Mouse (Mus musculus): ENCODE results near the gene Arhgef11. TPM values are rescaled to one million over a fixed set of nuclear protein-coding genes. Genes with fewer than 3 reads are reported as not detected.

Gene Arhgef11
- total and polyA plus RNA-seq, 3 experiments, result 2.0 to 4.9 TPM; not detected in 1

DNA sequence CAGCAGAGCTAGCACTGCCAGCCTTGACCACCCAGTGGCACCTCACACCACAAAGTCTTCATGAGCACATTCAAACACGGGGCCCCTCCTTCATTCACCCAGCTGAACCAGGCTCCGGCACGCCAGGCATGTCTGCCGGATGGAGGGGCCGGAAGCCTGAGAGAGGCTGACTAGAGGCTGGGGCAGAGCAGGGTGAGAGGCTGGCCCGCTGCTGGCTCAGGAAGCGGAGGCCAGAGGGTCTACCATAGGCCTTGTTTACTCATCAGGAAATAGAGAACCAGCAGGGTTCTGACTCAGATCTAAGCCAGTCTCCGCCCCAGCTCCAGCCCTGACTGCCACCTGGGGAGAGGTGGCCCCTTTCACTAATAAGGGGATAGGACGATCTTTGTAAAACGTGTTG, 147.7 kb downstream of the Arhgef11 start:
- TF ChIP-seq USF2 (IDR thresholded peaks at IDR 0.05; ENCODE audit: borderline replicate concordance in 1 of 2, insufficient read depth in 1 of 2, low read depth in 1 of 2, low read length in 2 of 2) (no peak), JUND (IDR thresholded peaks at IDR 0.05; ENCODE audit: low read depth, low read length) (no peak), E2F4 (IDR thresholded peaks at IDR 0.05; ENCODE audit: borderline replicate concordance, low read depth, low read length) (no peak), CHD2 (IDR thresholded peaks at IDR 0.05; ENCODE audit: low read length) (no peak), RAD21 (IDR thresholded peaks at IDR 0.05; ENCODE audit: low read depth, low read length) (no peak), UBTF (IDR thresholded peaks at IDR 0.05; ENCODE audit: borderline replicate concordance, insufficient read depth, low read depth, low read length) (no peak), ZKSCAN1 (IDR thresholded peaks at IDR 0.05; ENCODE audit: low read depth, low read length) (no peak), KAT2A (conservative IDR thresholded peaks at IDR 0.05; ENCODE audit: low read depth, low read length) (no peak), EP300 (IDR thresholded peaks at IDR 0.05; ENCODE audit: low read depth in 1 of 2, low read length in 2 of 2) (no peak), MAFK (IDR thresholded peaks at IDR 0.05; ENCODE audit: borderline replicate concordance, low read depth, low read length) (no peak), CTCF (IDR thresholded peaks at IDR 0.05 in 2 of 3, conservative IDR thresholded peaks at IDR 0.05 in 1 of 3; ENCODE audit: control insufficient read depth in 1 of 3, insufficient read depth in 1 of 3, low read depth in 2 of 3, low read length in 3 of 3, poor library complexity in 1 of 3, severe bottlenecking in 1 of 3) (no peak), MAX (IDR thresholded peaks at IDR 0.05; ENCODE audit: low read length) (no peak), ZC3H11A (IDR thresholded peaks at IDR 0.05; ENCODE audit: low read depth, low read length) (no peak), POLR2AphosphoS5 (IDR thresholded peaks at IDR 0.05; ENCODE audit: borderline replicate concordance, low read depth, low read length) (no peak), NRF1 (IDR thresholded peaks at IDR 0.05; ENCODE audit: insufficient read depth, low read depth, low read length, poor library complexity, severe bottlenecking) (no peak)
- peaks cover 0 to 5% of the 10 kb centered on the region in 2 experiments; a peak in 1 of 4 replicates for H3K4me1 ChIP-seq (ENCODE audit: control insufficient read depth in 1 of 2, insufficient read depth in 2 of 2, low read length in 2 of 2)
- no peak for DNase-seq (ENCODE audit: low read depth, low spot score)
- H3K27ac ChIP-seq (ENCODE audit: control insufficient read depth, low read depth, low read length), result no peak overlapping the region
- H3K9ac ChIP-seq (ENCODE audit: control insufficient read depth, low read depth, low read length, poor library complexity, severe bottlenecking), result no peak overlapping the region
- no peaks in the 10 kb centered on the region for H3K9me3 ChIP-seq (replicated peaks; ENCODE audit: insufficient read depth, low read length)
- H3K36me3 ChIP-seq (ENCODE audit: control insufficient read depth in 1 of 2, insufficient read depth in 2 of 2, low read length in 2 of 2), result no peaks in the 10 kb centered on the region
- H3K4me3 ChIP-seq (ENCODE audit: control insufficient read depth in 1 of 2, insufficient read depth in 1 of 2, low read depth in 2 of 2, low read length in 2 of 2), result no peak overlapping the region
- H3K27me3 ChIP-seq (ENCODE audit: control insufficient read depth in 1 of 2, insufficient read depth in 2 of 2, low read length in 2 of 2), result no peaks in the 10 kb centered on the region
- H3K79me2 ChIP-seq (ENCODE audit: control insufficient read depth, insufficient read depth, low read length, poor library complexity), result no peaks in the 10 kb centered on the region

DNA sequence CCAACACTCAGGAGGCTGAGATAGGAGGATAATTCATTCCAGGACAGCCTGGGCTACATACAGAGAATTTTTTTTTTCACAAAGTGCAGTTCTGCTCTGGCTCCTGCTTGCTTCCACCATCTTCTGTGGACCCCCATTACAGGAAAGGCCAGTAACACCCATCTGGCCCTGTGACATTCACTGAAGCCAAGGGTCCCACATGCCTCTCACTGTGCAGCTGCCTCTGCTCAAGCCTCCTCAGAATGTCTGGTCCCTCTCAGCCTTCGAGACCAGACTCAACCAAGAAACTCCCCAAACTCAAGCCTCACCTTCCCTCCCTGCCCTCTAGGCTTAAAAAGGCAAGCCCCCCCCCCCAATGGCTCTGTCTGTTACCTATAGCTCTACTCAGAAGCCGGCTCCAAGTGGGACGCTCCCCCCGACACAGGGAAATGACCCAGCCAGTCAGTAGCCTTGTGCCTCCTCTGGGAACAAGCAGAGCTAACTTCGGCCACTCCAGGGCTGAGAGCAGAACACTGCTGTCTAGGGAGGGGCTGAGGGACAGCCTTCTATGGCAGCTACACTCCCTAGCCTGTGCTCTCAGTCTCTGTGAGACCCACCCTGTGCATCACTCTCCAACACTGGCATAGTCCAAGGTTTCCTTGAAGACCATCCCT, 148.4 kb downstream of the Arhgef11 start:
- TF ChIP-seq POLR2AphosphoS5 (IDR thresholded peaks at IDR 0.05; ENCODE audit: borderline replicate concordance, low read depth, low read length) (no peak), ETS1 (IDR thresholded peaks at IDR 0.05; ENCODE audit: low read depth, low read length) (no peak)
- Histone ChIP-seq H3K36me3 (ENCODE audit: control insufficient read depth in 1 of 2, insufficient read depth in 2 of 2, low read length in 2 of 2) (no peaks in the 10 kb centered on the region), H3K9me3 (replicated peaks; ENCODE audit: insufficient read depth, low read length) (no peaks in the 10 kb centered on the region), H3K79me2 (ENCODE audit: control insufficient read depth, insufficient read depth, low read length, poor library complexity) (no peaks in the 10 kb centered on the region), H3K27me3 (ENCODE audit: control insufficient read depth in 1 of 2, insufficient read depth in 2 of 2, low read length in 2 of 2) (no peaks in the 10 kb centered on the region), H3K9ac (ENCODE audit: control insufficient read depth, low read depth, low read length, poor library complexity, severe bottlenecking) (no peak overlapping the region), H3K4me1 (ENCODE audit: control insufficient read depth in 1 of 2, insufficient read depth in 2 of 2, low read length in 2 of 2) (peaks cover 0 to 5% of the 10 kb centered on the region in 2 experiments; a peak in 1 of 4 replicates), H3K27ac (ENCODE audit: control insufficient read depth, low read depth, low read length) (no peak overlapping the region), H3K4me3 (ENCODE audit: control insufficient read depth in 1 of 2, insufficient read depth in 1 of 2, low read depth in 2 of 2, low read length in 2 of 2) (no peak overlapping the region)
- no peak for DNase-seq (ENCODE audit: low read depth, low spot score)
